Mouse (Mus musculus) kidney, adult 2 months (tissue): ENCODE data around the gene Ric8b. TPM values are rescaled to one million over a fixed set of nuclear protein-coding genes. Genes with fewer than 3 reads are reported as not detected.

Experiments used
- DNase-seq: peaks from one replicate; pipeline ENCODE4 v3.0.0; 2021
- H3K27ac ChIP-seq: fragments of 200-500 bp; 2 replicates; pipeline ENCODE4 v1.5.1; 2012; ENCODE audit warnings: low read depth, low read length, control low read depth, inconsistent platforms; ENCODE audit not compliant: insufficient read depth
- H3K27me3 ChIP-seq: fragments of 200-500 bp; replicated peaks from 2 replicates; pipeline ENCODE4 v1.6.1; 2012; ENCODE audit warnings: mild to moderate bottlenecking, moderate library complexity, low read length, inconsistent platforms; ENCODE audit not compliant: control insufficient read depth, insufficient read depth
- H3K36me3 ChIP-seq: fragments of 200-500 bp; 2 replicates; pipeline ENCODE4 v1.6.1; 2012; ENCODE audit warnings: mild to moderate bottlenecking, moderate library complexity, low read length, inconsistent platforms; ENCODE audit not compliant: control insufficient read depth, insufficient read depth
- H3K4me1 ChIP-seq: fragments of 200-500 bp; 2 replicates; pipeline ENCODE4 v1.6.1; 2011; ENCODE audit warnings: low read length; ENCODE audit not compliant: control insufficient read depth, insufficient read depth
- H3K4me3 ChIP-seq: fragments of 200-500 bp; 2 replicates; pipeline ENCODE4 v1.5.1; 2011; ENCODE audit warnings: mild to moderate bottlenecking, low read depth, low read length, control low read depth; ENCODE audit not compliant: insufficient read depth
- CTCF ChIP-seq: fragments of 200-500 bp; conservative IDR thresholded peaks from 2 replicates; pipeline ENCODE4 v1.5.1; 2011; ENCODE audit warnings: low read depth, mild to moderate bottlenecking, control low read depth, low read length, moderate library complexity, mixed read lengths; ENCODE audit not compliant: insufficient read depth, insufficient read length
- POLR2A ChIP-seq: fragments of 200-500 bp; IDR thresholded peaks from one replicate; pipeline ENCODE4 v1.6.1; 2011; ENCODE audit warnings: low read depth, low read length, control low read depth
- WGBS: fragments of 180-500 bp; shearing (Covaris S2); methylation state at CpG from one replicate; pipeline ENCODE4 v1.1.7; 2018; 5-methylcytosine and 5-hydroxymethylcytosine counted together
- polyA plus RNA-seq: library from polyadenylated mRNA; depleted of rRNA; stranded (reverse); fragments of >200 nt; gene quantifications from 2 replicates; pipeline ENCODE4 v1.2.3, GENCODE M21; 2012

The Ric8b gene
- polyA plus RNA-seq, 1 experiment, result 13.6 TPM

- H3K27me3 ChIP-seq, result no peaks in the 10 kb centered on the region
- H3K36me3 ChIP-seq, result no peaks in the 10 kb centered on the region
- WGBS, result 15% methylated on average over 6 of the region's 6 CpGs
- peak overlapping the region; percentile 34; the same call in 1 of the 2 replicates for H3K4me3 ChIP-seq
- peak overlapping the region; percentile 56 for H3K27ac ChIP-seq
- DNase-seq, result peak; percentile 72
- H3K4me1 ChIP-seq, result peaks cover 9% of the 10 kb centered on the region; the same call in 1 of the 2 replicates
- no peak for TF ChIP-seq POLR2A
- TF ChIP-seq CTCF, result no peak
These were observed 31.2 kb upstream of the Ric8b start for GRCm38 (mm10) chr10:84886221-84886627.

GRCm38 (mm10) chr10:84886785-84887184 lies 30.6 kb upstream of the Ric8b start:
- no peak for TF ChIP-seq POLR2A
- TF ChIP-seq CTCF, result no peak
- peaks cover 9% of the 10 kb centered on the region; the same call in 1 of the 2 replicates for H3K4me1 ChIP-seq
- peak; percentile 62 for DNase-seq
- H3K4me3 ChIP-seq, result 0 out of 2 replicates have a peak overlapping the region, but pooled peaks have one; percentile 19
- 39% methylated on average over 8 of the region's 8 CpGs for WGBS
- no peaks in the 10 kb centered on the region for H3K36me3 ChIP-seq
- H3K27ac ChIP-seq, result peak overlapping the region; percentile 28; the same call in 1 of the 2 replicates
- no peaks in the 10 kb centered on the region for H3K27me3 ChIP-seq

- H3K36me3 ChIP-seq, result no peaks in the 10 kb centered on the region
- no peak for TF ChIP-seq POLR2A
- no peak for TF ChIP-seq CTCF
- H3K27ac ChIP-seq, result no peak overlapping the region
- peaks cover 9% of the 10 kb centered on the region; the same call in 1 of the 2 replicates for H3K4me1 ChIP-seq
- DNase-seq, result no peak
- WGBS, result 84% methylated on average over 4 of the region's 4 CpGs
- H3K4me3 ChIP-seq, result no peak overlapping the region
- H3K27me3 ChIP-seq, result no peaks in the 10 kb centered on the region
These were observed 28.1 kb upstream of the Ric8b start for GRCm38 (mm10) chr10:84889096-84889846.

GRCm38 (mm10) chr10:84895810-84896358 lies 21.5 kb upstream of the Ric8b start:
- Histone ChIP-seq H3K27me3 (no peaks in the 10 kb centered on the region), H3K4me3 (no peak overlapping the region), H3K4me1 (peaks cover 4% of the 10 kb centered on the region; the same call in 1 of the 2 replicates), H3K36me3 (no peaks in the 10 kb centered on the region), H3K27ac (no peak overlapping the region)
- no peak for DNase-seq
- 74% methylated on average over 10 of the region's 10 CpGs for WGBS
- TF ChIP-seq POLR2A (no peak), CTCF (no peak)

GRCm38 (mm10) chr10:84896941-84897930 lies 20.2 kb upstream of the Ric8b start:
- Histone ChIP-seq H3K4me1 (peaks cover 4% of the 10 kb centered on the region; the same call in 1 of the 2 replicates), H3K27ac (no peak overlapping the region), H3K36me3 (no peaks in the 10 kb centered on the region), H3K27me3 (no peaks in the 10 kb centered on the region), H3K4me3 (no peak overlapping the region)
- DNase-seq, result peak; percentile 18
- WGBS, result 67% methylated on average over 9 of the region's 9 CpGs
- TF ChIP-seq POLR2A (no peak), CTCF (no peak)

GRCm38 (mm10) chr10:84898144-84898979 lies 19.1 kb upstream of the Ric8b start:
- no peak overlapping the region for H3K27ac ChIP-seq
- H3K27me3 ChIP-seq, result no peaks in the 10 kb centered on the region
- H3K36me3 ChIP-seq, result no peaks in the 10 kb centered on the region
- WGBS, result 90% methylated on average over 3 of the region's 3 CpGs
- H3K4me1 ChIP-seq, result peaks cover 4% of the 10 kb centered on the region; the same call in 1 of the 2 replicates
- no peak for DNase-seq
- no peak for TF ChIP-seq POLR2A
- TF ChIP-seq CTCF, result no peak
- no peak overlapping the region for H3K4me3 ChIP-seq
